Mouse (Mus musculus) neural tube, embryonic 15.5 days (tissue): ENCODE measurements around the gene Cnr2. TPM values are rescaled to one million over a fixed set of nuclear protein-coding genes. Genes with fewer than 3 reads are reported as not detected.

ENCODE experiments used
- ATAC-seq: fragments of 200-750 bp; cut with Nextera tagmentation; 2 replicates; pipeline ENCODE4 v1.8.0; 2017; ENCODE audit warnings: mild to moderate bottlenecking, moderate TSS enrichment, moderate library complexity; ENCODE audit not compliant: low FRiP score
- H3K27ac ChIP-seq: fragments of 300-500 bp; sonication (generic); replicated peaks from 2 replicates; pipeline ENCODE4 v1.5.1; 2015; ENCODE audit warnings: mild to moderate bottlenecking, inconsistent platforms
- H3K27me3 ChIP-seq: fragments of 300-500 bp; sonication (generic); replicated peaks from 2 replicates; pipeline ENCODE4 v1.6.1; 2015; ENCODE audit warnings: inconsistent platforms
- H3K36me3 ChIP-seq: fragments of 300-500 bp; sonication (generic); 2 replicates; pipeline ENCODE4 v1.6.1; 2015; ENCODE audit warnings: inconsistent platforms
- H3K4me1 ChIP-seq: fragments of 300-500 bp; sonication (generic); 2 replicates; pipeline ENCODE4 v1.6.1; 2015; ENCODE audit warnings: inconsistent platforms
- H3K4me2 ChIP-seq: fragments of 300-500 bp; sonication (generic); 2 replicates; pipeline ENCODE4 v1.6.1; 2015; ENCODE audit warnings: inconsistent platforms, mild to moderate bottlenecking, moderate library complexity
- H3K4me3 ChIP-seq: fragments of 300-500 bp; sonication (generic); replicated peaks from 2 replicates; pipeline ENCODE4 v1.5.1; 2015; ENCODE audit warnings: mild to moderate bottlenecking, inconsistent platforms
- H3K9ac ChIP-seq: fragments of 300-500 bp; sonication (generic); replicated peaks from 2 replicates; pipeline ENCODE4 v1.6.1; 2015; ENCODE audit warnings: mild to moderate bottlenecking, inconsistent platforms
- H3K9me3 ChIP-seq: fragments of 300-500 bp; sonication (generic); replicated peaks from 2 replicates; pipeline ENCODE4 v1.6.1; 2016; ENCODE audit warnings: inconsistent platforms
- WGBS: fragments of 180-500 bp; shearing (Covaris S2); methylation state at CpG from one replicate; pipeline ENCODE4 v1.1.7; 2015; ENCODE audit warnings: mixed read lengths; 5-methylcytosine and 5-hydroxymethylcytosine counted together
- polyA plus RNA-seq: library from polyadenylated mRNA; unstranded; fragments of >200 nt; fragmentation: Nextera tagmentation; extraction: Ambion mirVana; gene quantifications from 2 replicates; pipeline ENCODE4 v1.2.1, GENCODE M21; 2015

Gene Cnr2
- polyA plus RNA-seq, 1 experiment from 2014 or later, result 0.10 TPM

- H3K36me3 ChIP-seq, result no peaks in the 10 kb centered on the region
- peaks cover 21% of the 10 kb centered on the region for H3K4me1 ChIP-seq
- WGBS, result 91% methylated on average over 6 of the region's 6 CpGs
- no peak overlapping the region for H3K4me2 ChIP-seq
- H3K9ac ChIP-seq, result no peak overlapping the region
- H3K9me3 ChIP-seq, result no peaks in the 10 kb centered on the region
- H3K27me3 ChIP-seq, result no peaks in the 10 kb centered on the region
- no peak for ATAC-seq
- no peak overlapping the region for H3K4me3 ChIP-seq
- no peak overlapping the region for H3K27ac ChIP-seq
Measured at GRCm38 (mm10) chr4:135880018-135880417, 15.2 kb upstream of the Cnr2 start.

GRCm38 (mm10) chr4:135880576-135880975 lies 14.6 kb upstream of the Cnr2 start:
- Histone ChIP-seq H3K27ac (no peak overlapping the region), H3K9ac (no peak overlapping the region), H3K4me1 (peaks cover 16% of the 10 kb centered on the region), H3K36me3 (no peaks in the 10 kb centered on the region), H3K4me2 (no peak overlapping the region), H3K27me3 (no peaks in the 10 kb centered on the region), H3K4me3 (no peak overlapping the region), H3K9me3 (no peaks in the 10 kb centered on the region)
- 84% methylated on average over 10 of the region's 10 CpGs for WGBS
- no peak for ATAC-seq

GRCm38 (mm10) chr4:135882023-135882422 lies 13.2 kb upstream of the Cnr2 start:
- Histone ChIP-seq H3K4me1 (peaks cover 1% of the 10 kb centered on the region), H3K4me2 (no peak overlapping the region), H3K4me3 (no peak overlapping the region), H3K27me3 (no peaks in the 10 kb centered on the region), H3K9ac (no peak overlapping the region), H3K36me3 (no peaks in the 10 kb centered on the region), H3K9me3 (no peaks in the 10 kb centered on the region), H3K27ac (no peak overlapping the region)
- no peak for ATAC-seq
- WGBS, result 82% methylated on average over 6 of the region's 6 CpGs

GRCm38 (mm10) chr4:135883401-135883851 lies 11.8 kb upstream of the Cnr2 start:
- no peaks in the 10 kb centered on the region for H3K36me3 ChIP-seq
- WGBS, result 57% methylated on average over 10 of the region's 10 CpGs

GRCm38 (mm10) chr4:135883881-135884516 lies 11.2 kb upstream of the Cnr2 start:
- H3K9me3 ChIP-seq, result no peaks in the 10 kb centered on the region
- no peak for ATAC-seq
- H3K9ac ChIP-seq, result no peak overlapping the region
- no peak overlapping the region for H3K4me2 ChIP-seq
- no peaks in the 10 kb centered on the region for H3K27me3 ChIP-seq
- H3K27ac ChIP-seq, result no peak overlapping the region
- no peak overlapping the region for H3K4me3 ChIP-seq
- H3K4me1 ChIP-seq, result no peaks in the 10 kb centered on the region
- WGBS, result 74% methylated on average over 7 of the region's 7 CpGs
- no peaks in the 10 kb centered on the region for H3K36me3 ChIP-seq

More at GRCm38 (mm10) chr4:135883401-135883851, 11.8 kb upstream of the Cnr2 start:
- Histone ChIP-seq H3K27me3 (no peaks in the 10 kb centered on the region), H3K9me3 (no peaks in the 10 kb centered on the region), H3K4me3 (no peak overlapping the region), H3K4me2 (no peak overlapping the region), H3K4me1 (no peaks in the 10 kb centered on the region), H3K27ac (no peak overlapping the region), H3K9ac (no peak overlapping the region)
- ATAC-seq, result no peak

GRCm38 (mm10) chr4:135884531-135884930 lies 10.7 kb upstream of the Cnr2 start:
- WGBS, result 40% methylated on average over 6 of the region's 6 CpGs
- no peak for ATAC-seq
- Histone ChIP-seq H3K4me3 (no peak overlapping the region), H3K4me2 (no peak overlapping the region), H3K9ac (no peak overlapping the region), H3K36me3 (no peaks in the 10 kb centered on the region), H3K4me1 (no peaks in the 10 kb centered on the region), H3K27me3 (no peaks in the 10 kb centered on the region), H3K9me3 (no peaks in the 10 kb centered on the region), H3K27ac (no peak overlapping the region)

- H3K27me3 ChIP-seq, result no peaks in the 10 kb centered on the region
- H3K27ac ChIP-seq, result no peak overlapping the region
- no peaks in the 10 kb centered on the region for H3K4me1 ChIP-seq
- no peak overlapping the region for H3K4me2 ChIP-seq
- WGBS, result 92% methylated on average over 12 of the region's 12 CpGs
- H3K36me3 ChIP-seq, result no peaks in the 10 kb centered on the region
- no peak overlapping the region for H3K4me3 ChIP-seq
- no peak overlapping the region for H3K9ac ChIP-seq
- ATAC-seq, result no peak
- no peaks in the 10 kb centered on the region for H3K9me3 ChIP-seq
Measured at GRCm38 (mm10) chr4:135885676-135886075, 9.5 kb upstream of the Cnr2 start.

GRCm38 (mm10) chr4:135886184-135886583 lies 9.0 kb upstream of the Cnr2 start:
- no peak overlapping the region for H3K9ac ChIP-seq
- H3K36me3 ChIP-seq, result no peaks in the 10 kb centered on the region
- no peak overlapping the region for H3K4me2 ChIP-seq
- no peaks in the 10 kb centered on the region for H3K27me3 ChIP-seq
- no peak overlapping the region for H3K27ac ChIP-seq
- ATAC-seq, result no peak
- no peaks in the 10 kb centered on the region for H3K9me3 ChIP-seq
- no peak overlapping the region for H3K4me3 ChIP-seq
- WGBS, result 94% methylated on average over 4 of the region's 4 CpGs
- H3K4me1 ChIP-seq, result no peaks in the 10 kb centered on the region

GRCm38 (mm10) chr4:135888448-135889057 lies 6.6 kb upstream of the Cnr2 start:
- H3K9me3 ChIP-seq, result no peaks in the 10 kb centered on the region
- H3K4me3 ChIP-seq, result no peak overlapping the region
- no peak overlapping the region for H3K4me2 ChIP-seq
- no peak overlapping the region for H3K9ac ChIP-seq
- H3K27me3 ChIP-seq, result no peaks in the 10 kb centered on the region
- no peak overlapping the region for H3K27ac ChIP-seq
- no peaks in the 10 kb centered on the region for H3K36me3 ChIP-seq
- WGBS, result 94% methylated on average over 24 of the region's 24 CpGs
- no peak for ATAC-seq
- H3K4me1 ChIP-seq, result no peaks in the 10 kb centered on the region

GRCm38 (mm10) chr4:135889146-135889883 lies 5.9 kb upstream of the Cnr2 start:
- Histone ChIP-seq H3K9me3 (no peaks in the 10 kb centered on the region), H3K36me3 (no peaks in the 10 kb centered on the region), H3K9ac (no peak overlapping the region), H3K4me3 (no peak overlapping the region), H3K4me2 (no peak overlapping the region), H3K27me3 (no peaks in the 10 kb centered on the region), H3K27ac (no peak overlapping the region), H3K4me1 (no peaks in the 10 kb centered on the region)
- WGBS, result 85% methylated on average over 7 of the region's 7 CpGs
- ATAC-seq, result no peak

GRCm38 (mm10) chr4:135889884-135890283 lies 5.3 kb upstream of the Cnr2 start:
- no peak for ATAC-seq

GRCm38 (mm10) chr4:135891539-135891938 lies 3.7 kb upstream of the Cnr2 start:
- Histone ChIP-seq H3K9ac (no peak overlapping the region), H3K4me1 (no peaks in the 10 kb centered on the region), H3K27me3 (no peaks in the 10 kb centered on the region), H3K4me3 (no peak overlapping the region), H3K9me3 (no peaks in the 10 kb centered on the region), H3K27ac (no peak overlapping the region), H3K4me2 (no peak overlapping the region), H3K36me3 (no peaks in the 10 kb centered on the region)
- WGBS, result 94% methylated on average over 2 of the region's 2 CpGs
- ATAC-seq, result no peak

More at GRCm38 (mm10) chr4:135889884-135890283, 5.3 kb upstream of the Cnr2 start:
- WGBS, result 5% methylated on average over 4 of the region's 4 CpGs
- H3K27ac ChIP-seq, result no peak overlapping the region
- H3K4me3 ChIP-seq, result no peak overlapping the region
- no peak overlapping the region for H3K4me2 ChIP-seq
- H3K4me1 ChIP-seq, result no peaks in the 10 kb centered on the region
- H3K9me3 ChIP-seq, result no peaks in the 10 kb centered on the region
- no peaks in the 10 kb centered on the region for H3K36me3 ChIP-seq
- no peak overlapping the region for H3K9ac ChIP-seq
- no peaks in the 10 kb centered on the region for H3K27me3 ChIP-seq
